Mouse (Mus musculus) left cerebral cortex, postnatal 36 days (tissue): Measurements from ENCODE around the gene Hist1h2ab. TPM values are rescaled to one million over a fixed set of nuclear protein-coding genes. Genes with fewer than 3 reads are reported as not detected.
"Not testable (repeated sequence)": the region's sequence is repeated elsewhere in the genome, so short reads cannot be mapped to it uniquely, and the experiment has no call there.

ENCODE experiments used
- DNase-seq, 2 experiments: peaks; one replicate each; pipeline ENCODE4 v3.0.0; 2021 to 2022; ENCODE audit warnings: low spot score in 2 of 2, mixed read lengths in 1 of 2
- intact Hi-C: fragments of 180-260 bp; cut with DNase I; formaldehyde crosslinking; loops from one replicate; pipeline ENCODE4 v1.15.1; 2025
- total RNA-seq, 2 experiments: library from RNA; stranded (reverse); gene quantifications; 2 replicates each; pipeline ENCODE4 v1.2.3; 2021

Hist1h2ab gene
- total RNA-seq, 2 experiments from 2014 or later, result 28.3 to 44.5 TPM

DNA sequence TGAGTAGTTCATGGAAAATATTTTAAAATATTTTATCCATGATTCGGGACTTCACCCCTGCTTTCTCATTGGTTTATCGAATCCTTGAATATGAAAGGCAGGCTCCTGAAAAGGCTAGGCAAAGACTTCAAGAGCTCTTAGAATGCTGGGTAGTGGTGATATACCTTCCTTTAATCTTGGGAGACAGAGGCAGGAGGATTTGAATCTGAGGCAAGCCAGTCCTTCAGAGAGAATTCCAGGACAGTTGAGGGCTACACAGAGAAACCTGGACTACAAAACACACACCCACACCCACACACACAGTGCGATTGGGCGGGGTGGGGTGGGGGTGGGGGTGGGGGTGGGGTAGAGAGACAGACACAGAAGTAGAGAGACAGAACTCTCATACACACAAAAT lies 3.0 kb upstream of the Hist1h2ab start:
- DNase-seq, result no peak
- intact Hi-C loops, result loop anchor here (5.0 kb wide), 1 partner anchor 1706 kb away; the partner anchor contains the start of genes Hist1h2ag, Hist1h2bj and Hist1h4i

DNA sequence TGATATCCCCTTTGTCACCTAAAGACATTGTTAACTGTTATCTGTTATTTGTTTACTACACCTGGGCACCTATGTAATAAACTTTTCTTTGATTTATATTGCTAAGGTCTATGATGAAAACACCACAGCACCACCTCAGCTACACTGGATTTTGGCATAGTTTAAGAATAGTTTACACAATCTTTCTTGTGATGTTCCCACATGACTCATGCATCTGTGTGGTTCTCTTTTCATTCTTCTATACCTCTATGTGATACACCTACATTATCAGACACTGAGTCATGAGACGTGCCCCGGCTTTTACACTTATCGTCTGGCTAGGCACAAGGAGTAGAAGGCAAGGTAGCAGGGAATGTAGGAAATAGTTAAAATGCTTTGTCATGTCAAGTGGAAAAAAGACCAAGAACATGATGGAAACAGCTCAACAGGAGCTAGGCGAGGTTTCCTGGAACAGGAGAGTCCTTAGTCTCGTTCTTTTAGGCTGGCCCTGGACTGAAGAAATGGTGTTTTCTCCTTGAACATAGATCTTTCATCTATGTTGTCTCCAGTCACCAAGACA lies 1.3 kb upstream of the Hist1h2ab start:
- DNase-seq, result no peak
- intact Hi-C loops, result loop anchor here (5.0 kb wide), 1 partner anchor 1707 kb away; the partner anchor contains the start of genes Hist1h2ag, Hist1h2bj and Hist1h4i

DNA sequence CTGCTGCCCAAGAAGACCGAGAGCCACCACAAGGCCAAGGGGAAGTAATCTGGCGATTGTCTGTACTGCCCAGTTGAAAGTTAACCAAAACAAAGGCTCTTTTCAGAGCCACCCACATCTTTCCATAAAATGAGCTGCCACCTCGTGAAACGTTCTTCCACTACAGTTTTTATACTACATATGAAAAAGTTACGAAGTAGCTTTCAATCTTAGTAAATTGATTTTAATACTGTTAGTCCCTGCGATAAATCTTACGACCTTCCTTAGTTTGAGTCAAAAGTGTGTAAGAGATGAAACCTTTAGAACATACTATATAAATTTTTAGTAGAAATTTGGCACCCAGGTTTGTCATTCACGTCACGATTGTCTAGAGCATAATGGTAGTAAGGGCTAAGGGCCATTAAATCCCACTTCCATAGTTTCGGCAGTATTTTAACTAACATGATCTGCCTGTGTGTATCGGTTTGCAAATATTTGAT lies 591 bp downstream of the Hist1h2ab start:
- DNase-seq, result no peak
- intact Hi-C loops, result no loop called here

DNA sequence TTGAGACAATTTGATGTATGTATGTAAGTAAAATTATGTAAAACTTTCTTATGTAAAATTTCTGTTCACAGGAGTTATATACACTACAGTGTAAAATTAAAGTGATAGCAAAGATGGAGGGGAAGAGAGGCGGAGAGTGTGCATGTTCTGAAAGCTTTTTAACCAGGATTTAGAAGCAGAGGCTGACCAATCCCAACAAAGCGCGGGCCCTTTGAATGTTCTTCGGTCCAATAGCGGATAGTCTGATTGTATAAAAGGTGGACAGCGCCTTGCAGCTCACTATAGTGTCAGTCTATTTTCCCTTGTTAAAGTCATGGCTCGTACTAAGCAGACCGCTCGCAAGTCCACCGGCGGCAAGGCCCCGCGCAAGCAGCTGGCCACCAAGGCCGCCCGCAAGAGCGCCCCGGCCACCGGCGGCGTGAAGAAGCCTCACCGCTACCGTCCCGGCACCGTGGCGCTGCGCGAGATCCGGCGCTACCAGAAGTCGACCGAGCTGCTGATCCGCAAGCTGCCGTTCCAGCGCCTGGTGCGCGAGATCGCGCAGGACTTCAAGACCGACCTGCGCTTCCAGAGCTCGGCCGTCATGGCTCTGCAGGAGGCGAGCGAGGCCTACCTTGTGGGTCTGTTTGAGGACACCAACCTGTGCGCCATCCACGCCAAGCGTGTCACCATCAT lies 1.3 kb downstream of the Hist1h2ab start, which contains the start of gene Hist1h3b:
Gene Hist1h3b (plus strand): TSS at position 201 of the 675 bp plus-strand sequence.
- DNase-seq, result peak; percentile 88 to 92
- intact Hi-C loops, result not testable (repeated sequence)

DNA sequence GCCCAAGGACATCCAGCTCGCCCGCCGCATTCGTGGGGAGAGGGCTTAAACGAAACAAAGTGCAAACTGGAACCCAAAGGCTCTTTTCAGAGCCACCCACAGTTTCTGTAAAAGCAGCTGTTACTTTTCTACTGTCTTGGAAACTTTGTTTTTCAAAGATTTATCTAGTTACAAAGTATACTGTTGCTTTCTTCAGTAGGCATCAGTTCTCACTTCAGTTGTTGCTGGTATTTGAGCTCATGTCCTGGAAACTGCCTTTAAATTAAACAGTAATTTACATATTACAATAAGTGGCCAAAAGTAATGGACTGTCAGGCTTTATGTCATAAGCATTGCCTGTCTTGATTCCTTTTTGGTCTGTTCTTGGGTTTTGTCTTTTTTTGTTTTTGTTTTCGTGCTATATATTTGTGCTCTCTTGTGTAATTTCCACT lies 1.8 kb downstream of the Hist1h2ab start:
- DNase-seq, result no peak
- intact Hi-C loops, result no loop called here

DNA sequence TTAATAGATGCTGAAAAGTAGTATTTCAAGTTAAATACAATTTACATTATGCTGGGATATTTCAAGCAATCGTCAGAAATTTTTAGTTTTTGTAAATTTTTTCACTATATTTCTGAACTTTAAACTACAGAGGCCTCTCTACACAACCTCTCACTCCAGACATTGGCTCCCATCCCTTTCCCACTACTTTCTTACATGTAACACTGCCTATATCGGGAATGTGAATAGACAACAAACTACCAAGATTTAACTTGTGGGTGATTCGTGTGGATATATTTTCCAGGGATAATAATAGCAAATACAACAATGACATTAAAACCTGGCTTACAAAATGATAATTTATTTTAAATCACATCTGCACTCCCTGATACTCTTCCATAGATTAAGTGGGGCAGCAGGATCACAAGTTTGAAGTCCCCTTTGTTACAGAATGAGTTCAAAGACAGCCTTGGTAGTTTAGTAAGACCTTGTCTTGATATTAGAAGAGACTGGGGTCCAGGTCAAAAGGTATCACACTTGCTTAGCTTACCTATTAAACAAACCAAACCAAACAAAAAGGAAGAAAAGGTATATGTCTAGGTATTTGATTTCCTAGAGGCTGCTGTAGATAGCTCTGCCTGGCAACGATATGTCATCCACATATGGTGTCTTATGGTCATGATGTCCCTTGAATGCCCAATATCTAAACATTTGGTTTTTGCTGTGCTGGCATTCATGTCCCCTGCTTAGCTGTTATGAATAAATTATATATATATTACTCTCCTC lies 2.6 kb downstream of the Hist1h2ab start:
- DNase-seq, result no peak
- intact Hi-C loops, result no loop called here

DNA sequence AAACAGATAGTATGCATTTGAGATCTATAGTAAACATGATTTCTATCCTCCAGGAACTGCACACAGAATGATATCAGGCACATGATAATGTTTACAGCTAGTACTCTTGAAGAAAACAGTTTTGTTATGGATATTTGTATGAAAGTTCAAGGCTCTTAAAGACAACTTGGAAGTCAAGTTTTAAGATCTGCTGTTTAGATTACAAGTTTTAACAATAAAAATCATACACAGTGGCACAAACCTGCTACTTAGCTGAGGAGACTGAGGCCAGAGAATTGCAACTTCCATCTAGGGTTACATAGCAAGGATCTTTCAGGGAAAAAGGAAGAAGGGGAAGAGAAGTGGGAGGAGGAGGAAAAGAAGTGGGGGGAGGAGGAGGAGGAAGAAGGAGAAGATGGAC lies 4.1 kb downstream of the Hist1h2ab start:
- DNase-seq, result no peak
- intact Hi-C loops, result loop anchor here (5.0 kb wide), 1 partner anchor 1718 kb away; the partner anchor contains the start of genes Hist1h2ah and Hist1h2bk

DNA sequence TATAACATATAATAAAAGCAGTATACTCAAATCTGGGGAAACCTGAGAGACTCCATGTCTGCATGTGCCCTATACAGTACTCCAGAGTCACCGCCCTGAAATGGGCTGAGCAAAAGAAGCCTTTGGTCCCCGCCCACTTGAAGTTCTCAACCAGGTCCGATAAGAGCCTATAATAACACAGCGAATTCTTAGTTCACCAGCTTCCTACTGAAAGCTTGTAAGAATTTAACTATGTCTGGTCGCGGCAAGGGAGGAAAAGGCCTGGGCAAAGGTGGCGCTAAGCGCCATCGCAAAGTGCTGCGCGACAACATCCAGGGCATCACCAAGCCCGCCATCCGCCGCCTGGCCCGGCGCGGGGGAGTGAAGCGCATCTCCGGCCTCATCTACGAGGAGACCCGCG lies 5.9 kb downstream of the Hist1h2ab start, which contains the start of gene Hist1h4b:
Gene Hist1h4b (plus strand): TSS at position 224 of the 400 bp plus-strand sequence.
- DNase-seq, result peak; percentile 84 to 86
- intact Hi-C loops, result loop anchor here (5.0 kb wide), 1 partner anchor 1719 kb away; the partner anchor contains the start of genes Hist1h2ah and Hist1h2bk

DNA sequence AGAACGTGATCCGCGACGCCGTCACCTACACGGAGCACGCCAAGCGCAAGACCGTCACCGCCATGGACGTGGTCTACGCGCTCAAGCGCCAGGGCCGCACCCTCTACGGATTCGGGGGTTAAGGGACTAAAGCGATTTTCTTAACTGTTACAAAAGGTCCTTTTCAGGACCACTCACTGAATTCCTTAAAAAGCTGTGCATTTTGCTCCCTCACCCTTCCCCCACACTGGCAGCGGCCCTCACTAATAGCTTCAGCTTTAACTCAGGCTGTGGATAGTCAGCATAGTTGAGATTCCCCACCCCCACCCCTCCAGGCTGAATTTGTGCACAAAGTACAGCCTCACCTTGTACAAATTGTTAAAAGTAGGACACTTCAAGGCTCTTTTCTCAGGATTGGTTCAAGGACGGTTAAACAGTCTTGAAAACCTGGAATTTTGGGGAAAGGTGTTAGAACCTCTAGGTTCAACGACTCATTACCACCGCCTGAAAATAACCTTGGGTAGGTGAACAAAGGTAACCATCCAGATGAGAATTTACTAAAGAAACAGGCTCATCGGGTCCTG lies 6.4 kb downstream of the Hist1h2ab start:
- intact Hi-C loops, result loop anchor here (5.0 kb wide), 1 partner anchor 1720 kb away; the partner anchor contains the start of genes Hist1h2ah and Hist1h2bk
- no peak for DNase-seq

DNA sequence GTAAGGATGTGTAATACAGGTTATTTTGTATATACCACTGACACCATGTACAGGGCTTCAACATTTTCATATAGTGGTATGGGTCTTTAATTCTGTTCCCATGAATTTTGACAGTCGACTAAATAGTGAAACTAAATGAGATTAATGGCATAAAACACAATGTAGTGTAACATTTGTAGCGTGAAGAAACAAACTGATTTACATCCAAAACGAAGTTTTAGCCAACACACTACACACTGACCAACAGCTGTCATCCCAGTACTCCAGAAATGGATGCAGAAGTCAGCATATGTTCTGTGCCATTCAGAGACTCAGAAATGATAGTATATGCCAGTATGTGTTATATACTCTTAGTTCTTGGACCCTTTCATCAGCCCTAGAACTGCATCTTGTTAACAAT lies 7.0 kb downstream of the Hist1h2ab start:
- DNase-seq, result no peak
- intact Hi-C loops, result loop anchor here (5.0 kb wide), 1 partner anchor 1721 kb away; the partner anchor contains the start of genes Hist1h2ah and Hist1h2bk

DNA sequence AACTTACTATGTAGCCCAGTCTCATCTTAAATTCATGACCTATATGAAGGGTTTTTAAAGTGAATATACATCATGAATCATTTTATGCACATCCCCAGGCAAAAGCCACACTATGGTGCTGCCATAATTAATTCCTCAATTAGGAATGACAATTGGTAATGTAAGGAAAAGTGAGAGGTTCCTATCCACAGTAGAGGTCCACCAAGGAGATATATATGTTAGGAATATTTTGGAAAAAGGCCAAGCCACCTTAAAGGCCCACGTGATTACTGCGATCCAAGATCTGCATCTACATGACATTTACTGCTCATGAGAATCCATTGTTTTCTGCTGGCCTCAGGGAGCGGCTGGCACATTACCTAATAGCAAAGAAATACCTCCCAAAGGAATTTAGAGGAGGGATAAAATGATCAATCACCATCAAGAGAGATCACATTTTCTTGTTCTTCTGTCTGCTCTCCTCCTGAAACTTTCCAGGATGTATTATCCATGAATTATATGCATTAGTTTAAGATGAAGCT lies 8.4 kb downstream of the Hist1h2ab start:
- intact Hi-C loops, result loop anchor here (5.0 kb wide), 1 partner anchor 1722 kb away; the partner anchor contains the start of genes Hist1h2ah and Hist1h2bk
- no peak for DNase-seq

DNA sequence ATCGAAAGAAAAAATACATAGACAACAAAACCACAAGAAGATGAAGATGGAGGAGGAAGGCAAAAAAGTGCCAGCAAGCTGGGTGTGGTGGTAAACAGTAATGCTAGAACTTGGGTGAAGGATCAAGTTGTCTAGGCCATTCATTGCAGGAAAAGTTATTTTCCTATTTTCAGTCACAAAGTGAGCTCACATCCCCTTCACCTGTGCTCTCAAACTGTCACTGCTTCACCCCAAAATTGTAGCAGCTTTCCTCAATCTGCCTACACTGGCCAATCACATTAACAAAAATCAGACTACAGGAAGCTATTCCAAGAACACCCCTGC lies 9.0 kb downstream of the Hist1h2ab start:
- intact Hi-C loops, result loop anchor here (5.0 kb wide), 1 partner anchor 1723 kb away; the partner anchor contains the start of genes Hist1h2ah and Hist1h2bk
- no peak for DNase-seq

DNA sequence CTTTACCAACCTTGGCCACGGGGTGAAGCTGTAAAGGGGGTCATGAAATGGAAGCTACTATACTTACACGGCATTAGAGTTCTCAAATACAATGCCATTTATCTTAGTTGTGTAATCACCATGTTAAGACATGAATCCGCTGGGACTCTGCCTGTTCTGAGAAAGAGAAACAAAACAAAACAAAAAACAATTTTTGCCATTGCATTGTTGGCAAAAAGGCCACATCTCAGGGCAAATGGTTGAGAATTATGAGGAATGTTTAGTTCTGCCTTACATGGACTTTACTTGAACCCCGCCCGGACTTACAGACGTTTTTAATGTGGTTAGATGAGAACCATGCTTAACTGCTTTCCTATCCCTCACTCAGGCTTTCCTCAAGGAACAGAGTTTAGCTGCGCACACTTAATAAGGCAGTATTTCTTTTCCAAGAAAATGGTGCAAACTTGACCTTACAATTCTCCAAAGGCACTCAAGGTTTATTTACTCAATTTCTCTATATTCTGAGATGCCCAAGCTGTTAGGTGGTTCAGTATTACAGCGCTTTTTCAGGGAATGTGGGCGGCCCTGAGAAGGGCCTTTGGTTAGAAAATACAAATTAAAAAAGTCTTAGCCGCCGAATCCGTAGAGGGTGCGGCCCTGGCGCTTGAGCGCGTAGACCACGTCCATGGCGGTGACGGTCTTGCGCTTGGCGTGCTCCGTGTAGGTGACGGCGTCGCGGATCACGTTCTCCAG lies 9.5 kb downstream of the Hist1h2ab start:
- DNase-seq, result no peak
- intact Hi-C loops, result no loop called here

DNA sequence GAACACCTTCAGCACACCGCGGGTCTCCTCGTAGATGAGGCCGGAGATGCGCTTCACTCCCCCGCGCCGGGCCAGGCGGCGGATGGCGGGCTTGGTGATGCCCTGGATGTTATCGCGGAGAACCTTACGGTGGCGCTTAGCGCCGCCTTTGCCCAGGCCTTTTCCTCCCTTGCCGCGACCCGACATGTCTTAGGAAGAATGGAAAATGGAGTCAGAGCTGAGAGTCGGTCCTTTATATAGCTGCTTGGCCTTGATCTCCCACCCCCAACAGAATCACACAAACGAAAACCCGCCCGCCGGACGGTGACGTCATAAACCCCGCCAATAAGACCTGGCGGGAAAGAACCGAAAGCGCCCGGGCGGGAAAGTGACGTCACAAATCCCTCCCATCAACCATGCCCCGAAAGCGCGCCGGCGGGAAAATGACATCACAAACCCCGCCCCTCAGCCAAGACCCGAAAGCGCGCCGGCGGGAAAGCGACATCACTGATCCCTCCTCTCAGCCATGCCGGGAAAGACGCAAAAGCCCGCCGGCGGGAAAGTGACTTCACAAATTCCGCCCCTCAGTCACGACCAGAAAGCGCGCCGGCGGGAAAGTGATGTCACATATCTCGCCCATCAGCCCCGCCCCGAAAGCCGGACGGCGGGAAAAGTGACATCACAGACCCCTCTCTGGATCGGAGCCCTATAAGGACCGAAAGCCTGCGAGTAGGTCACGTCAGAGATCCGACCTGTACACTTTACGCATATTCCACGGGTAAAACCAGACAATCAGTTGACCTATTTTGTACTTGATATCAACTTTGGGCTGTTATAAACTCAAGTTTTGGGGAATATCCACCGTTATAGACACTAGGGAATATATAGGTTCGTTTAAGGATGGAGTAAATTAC lies 10.3 kb downstream of the Hist1h2ab start, which contains the start of gene Hist1h4a:
Gene Hist1h4a (minus strand): TSS at position 259 of the 893 bp plus-strand sequence.
- intact Hi-C loops, result no loop called here
- DNase-seq, result peak; percentile 97 to 98

DNA sequence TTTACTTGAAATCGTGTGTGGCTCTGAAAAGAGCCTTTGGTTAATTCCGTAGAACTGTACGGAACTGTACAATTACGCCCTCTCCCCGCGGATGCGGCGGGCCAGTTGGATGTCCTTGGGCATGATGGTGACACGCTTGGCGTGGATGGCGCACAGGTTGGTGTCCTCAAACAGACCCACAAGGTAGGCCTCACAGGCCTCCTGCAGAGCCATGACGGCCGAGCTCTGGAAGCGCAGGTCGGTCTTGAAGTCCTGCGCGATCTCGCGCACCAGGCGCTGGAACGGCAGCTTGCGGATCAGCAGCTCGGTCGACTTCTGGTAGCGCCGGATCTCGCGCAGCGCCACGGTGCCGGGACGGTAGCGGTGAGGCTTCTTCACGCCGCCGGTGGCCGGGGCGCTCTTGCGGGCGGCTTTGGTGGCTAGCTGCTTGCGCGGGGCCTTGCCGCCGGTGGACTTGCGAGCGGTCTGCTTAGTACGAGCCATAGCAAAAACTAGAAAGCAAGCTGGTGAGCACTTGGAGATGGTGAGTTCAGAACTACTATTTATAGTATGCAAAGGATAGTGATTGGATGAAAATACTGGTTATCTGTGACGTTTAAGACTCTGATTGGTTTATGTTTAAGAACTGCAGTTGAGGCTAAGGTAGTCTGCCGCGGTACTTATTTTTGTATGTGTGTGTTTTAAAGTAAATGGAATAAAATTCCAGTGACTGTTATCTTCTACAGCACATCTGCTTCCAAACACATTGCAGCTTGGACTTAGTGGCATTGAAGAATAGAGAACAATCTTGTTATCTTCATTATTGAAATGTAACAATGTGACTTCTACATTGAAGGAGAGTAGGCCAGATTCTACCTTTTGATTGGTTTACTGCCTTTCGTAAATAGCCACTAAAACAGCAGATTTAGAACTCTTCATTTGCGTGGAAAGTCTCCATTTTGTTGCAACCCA lies 11.2 kb downstream of the Hist1h2ab start, which contains the start of gene Hist1h3a:
Gene Hist1h3a (minus strand): TSS at position 516 of the 951 bp plus-strand sequence.
- intact Hi-C loops, result not testable (repeated sequence)
- DNase-seq, result peak; percentile 52 to 53

DNA sequence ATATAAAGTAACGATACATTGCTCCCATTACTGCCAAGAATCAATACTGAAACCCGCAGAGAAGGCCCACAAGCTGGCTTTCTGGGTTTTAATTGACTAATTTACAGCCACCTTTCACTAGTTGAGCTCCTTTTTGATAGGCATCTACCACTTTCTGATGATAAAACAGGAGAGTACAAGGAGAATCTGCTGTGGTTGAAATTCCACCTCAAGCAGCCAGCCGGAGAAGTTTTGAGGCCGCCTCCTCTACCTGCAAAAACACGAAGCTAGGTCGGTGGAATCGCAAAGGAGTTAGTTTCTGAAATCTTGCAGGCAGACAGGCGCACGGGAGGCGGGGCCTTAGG lies 12.3 kb downstream of the Hist1h2ab start:
- DNase-seq, result no peak
- intact Hi-C loops, result no loop called here
